Comparison of ENCODE assay signal across 11 mouse cellular contexts in the genomic region with DNA sequence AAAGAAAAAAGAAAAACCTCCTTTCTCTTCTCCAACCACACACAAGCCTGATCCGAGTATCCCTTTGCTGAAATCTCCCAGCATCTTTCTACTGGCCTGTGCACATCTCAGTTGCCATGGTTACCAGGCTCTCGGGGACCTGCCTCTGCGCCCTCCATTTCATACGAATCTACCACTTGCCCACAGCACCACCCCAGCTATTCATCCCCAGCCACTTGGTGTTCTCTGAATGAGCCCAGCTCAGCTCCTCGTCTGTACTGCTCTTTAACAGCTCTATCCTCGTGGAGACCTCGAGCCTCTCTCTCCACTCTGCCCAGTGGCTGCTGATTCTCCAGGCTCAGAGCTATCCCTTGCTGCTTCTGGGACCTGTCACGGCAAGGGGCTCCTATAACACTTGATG.
DNase-seq lines count a peak whose midpoint lies in the region; ATAC-seq and TF ChIP-seq lines count a peak whose summit lies in the region.
"Had no signal": no experiment of that assay in that cellular context is flagged by ENCODE, and none has a peak within 500 bp of the region (broad histone marks: within the 10 kb centered on the region; RNA-seq: fewer than 3 reads in every experiment).

No protein-coding gene starts in this region.

- peaks cover 42% of the 10 kb centered on the region for H3K4me1 ChIP-seq in forebrain, embryonic 13.5 days
- H3K4me1 ChIP-seq in neural tube, embryonic 13.5 days (replicated peaks): peaks cover 35% of the 10 kb centered on the region
- H3K4me1 ChIP-seq: intestine, embryonic 15.5 days had no signal

- H3K9me3 ChIP-seq in forebrain, embryonic 13.5 days (replicated peaks): no peaks in the 10 kb centered on the region
- no peaks in the 10 kb centered on the region for H3K9me3 ChIP-seq in neural tube, embryonic 13.5 days
- H3K9me3 ChIP-seq: intestine, embryonic 15.5 days had no signal

- H3K9ac ChIP-seq in forebrain, embryonic 13.5 days: no peak overlapping the region
- no peak overlapping the region for H3K9ac ChIP-seq in neural tube, embryonic 13.5 days
- H3K9ac ChIP-seq: intestine, embryonic 15.5 days had no signal

- peak overlapping the region; percentile 32 for H3K4me2 ChIP-seq in forebrain, embryonic 13.5 days
- 0 out of 2 replicates have a peak overlapping the region, but pooled peaks have one; percentile 18 for H3K4me2 ChIP-seq in neural tube, embryonic 13.5 days
- H3K4me2 ChIP-seq: intestine, embryonic 15.5 days had no signal

- H3K4me3 ChIP-seq in forebrain, embryonic 13.5 days: no peak overlapping the region
- no peak overlapping the region for H3K4me3 ChIP-seq in left cerebral cortex, adult 2 months
- no peak overlapping the region for H3K4me3 ChIP-seq in neural tube, embryonic 13.5 days
- H3K4me3 ChIP-seq: intestine, embryonic 15.5 days had no signal

- no peaks in the 10 kb centered on the region for H3K36me3 ChIP-seq in forebrain, embryonic 13.5 days (ENCODE audit: poor library complexity, severe bottlenecking)
- no peaks in the 10 kb centered on the region for H3K36me3 ChIP-seq in neural tube, embryonic 13.5 days
- H3K36me3 ChIP-seq: intestine, embryonic 15.5 days had no signal

- peak; percentile 28 for DNase-seq in embryo, embryonic 10 days (ENCODE audit: low spot score)
- no peak for DNase-seq in embryo, embryonic 9.5 days (ENCODE audit: extremely low spot score)
- peak; percentile 22 to 29 for DNase-seq in left cerebral cortex, adult 2 months (ENCODE audit: extremely low spot score in 1 of 2, low spot score in 2 of 2)
- DNase-seq in gastrocnemius, postnatal 10 days: no peak
- DNase-seq in natural killer cell, adult 2 months (ENCODE audit: low spot score in 2 of 2): no peak
- DNase-seq: adrenal gland, postnatal 10 days; cerebellum, adult 9-10 months had no signal

- ATAC-seq in forebrain, embryonic 13.5 days: peak; percentile 70
- ATAC-seq in neural tube, embryonic 13.5 days (ENCODE audit: low read depth): peak; percentile 60
- ATAC-seq in megakaryocyte progenitor cell, adult 5-6 weeks (replicated peaks; ENCODE audit: poor library complexity): no peak
- ATAC-seq: intestine, embryonic 15.5 days had no signal

- no peaks in the 10 kb centered on the region for H3K27me3 ChIP-seq in forebrain, embryonic 13.5 days
- H3K27me3 ChIP-seq in neural tube, embryonic 13.5 days: no peaks in the 10 kb centered on the region; the same call in 1 of the 2 replicates

- WGBS in forebrain, embryonic 13.5 days: 13% methylated on average over 8 of the region's 8 CpGs
- WGBS in neural tube, embryonic 13.5 days: 16% methylated on average over 8 of the region's 8 CpGs

- intact Hi-C loops in left cerebral cortex, adult 2 months (cut with DNase I): loop anchor here (10.0 kb wide), 1 partner anchor 878 kb away; a partner anchor contains a TSS

- peak overlapping the region; percentile 75 for H3K27ac ChIP-seq in forebrain, embryonic 13.5 days
- H3K27ac ChIP-seq in left cerebral cortex, adult 2 months: no peak overlapping the region
- peak overlapping the region; percentile 55 for H3K27ac ChIP-seq in neural tube, embryonic 13.5 days (replicated peaks)
- H3K27ac ChIP-seq: intestine, embryonic 15.5 days had no signal

- TF ChIP-seq CTCF in left cerebral cortex, adult 2 months (IDR thresholded peaks at IDR 0.05): no peak

Comparison
In these comparisons a context has a peak if more than half of its experiments do, and no peak if none do; other contexts are left out.
1. DNase-seq: peak in embryo, embryonic 10 days (single experiment) and left cerebral cortex, adult 2 months (2 of 2); none in embryo, embryonic 9.5 days (single experiment), gastrocnemius, postnatal 10 days (single experiment) and natural killer cell, adult 2 months (0 of 2).